Mouse (Mus musculus): ENCODE data around the gene Trim67. TPM values are rescaled to one million over a fixed set of nuclear protein-coding genes. Genes with fewer than 3 reads are reported as not detected.
"Not testable (repeated sequence)": the region's sequence is repeated elsewhere in the genome, so short reads cannot be mapped to it uniquely, and the experiment has no call there.

Gene Trim67
- total RNA-seq, 2 experiments from 2014 or later: 0.18 to 0.23 TPM

DNA sequence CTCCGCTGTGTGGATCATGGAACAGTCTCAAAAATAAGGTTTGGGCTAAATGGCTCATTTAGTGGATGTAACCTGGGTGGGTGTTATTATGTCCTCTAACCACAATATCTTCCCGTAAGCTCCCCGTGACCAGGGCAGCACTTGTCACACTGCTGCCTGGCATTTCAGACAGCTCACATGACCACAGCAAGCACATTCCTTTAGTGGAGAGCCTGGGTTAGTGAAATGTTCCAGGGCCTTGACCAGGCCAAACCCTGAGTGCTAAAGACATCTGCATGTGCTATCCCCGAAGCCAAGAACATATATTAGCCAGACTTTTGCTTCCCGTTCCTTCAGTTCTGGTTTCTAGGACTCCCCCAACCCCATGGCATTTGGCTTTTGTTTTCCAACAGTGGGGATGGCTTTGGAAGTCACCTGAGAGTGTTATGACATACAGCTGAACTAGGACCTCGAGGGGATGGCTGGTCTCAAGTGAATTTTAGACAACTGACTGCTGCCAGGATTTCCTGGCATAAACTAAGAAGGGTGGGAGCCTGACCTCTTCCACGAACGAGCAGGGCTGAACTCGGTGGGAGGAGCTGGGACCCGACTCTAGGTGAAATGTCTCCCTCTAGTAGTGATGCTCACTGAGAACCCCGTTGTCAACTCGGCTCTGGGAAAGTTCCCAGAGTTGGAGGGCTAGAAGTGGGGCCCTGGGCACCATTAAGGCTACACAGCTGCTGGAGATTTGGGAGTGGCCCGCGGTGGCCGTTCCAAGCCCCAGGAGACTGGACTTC lies 40.7 kb downstream of the Trim67 start:
- no peak for DNase-seq

- no peak for DNase-seq
These were observed 43.0 kb downstream of the Trim67 start for GRCm38 (mm10) chr8:124835848-124836247.

GRCm38 (mm10) chr8:124836273-124836672 lies 43.4 kb downstream of the Trim67 start:
- DNase-seq: no peak

GRCm38 (mm10) chr8:124836907-124837306 lies 44.0 kb downstream of the Trim67 start:
- DNase-seq: no peak

GRCm38 (mm10) chr8:124837956-124838355 lies 45.1 kb downstream of the Trim67 start:
- no peak for DNase-seq

DNA sequence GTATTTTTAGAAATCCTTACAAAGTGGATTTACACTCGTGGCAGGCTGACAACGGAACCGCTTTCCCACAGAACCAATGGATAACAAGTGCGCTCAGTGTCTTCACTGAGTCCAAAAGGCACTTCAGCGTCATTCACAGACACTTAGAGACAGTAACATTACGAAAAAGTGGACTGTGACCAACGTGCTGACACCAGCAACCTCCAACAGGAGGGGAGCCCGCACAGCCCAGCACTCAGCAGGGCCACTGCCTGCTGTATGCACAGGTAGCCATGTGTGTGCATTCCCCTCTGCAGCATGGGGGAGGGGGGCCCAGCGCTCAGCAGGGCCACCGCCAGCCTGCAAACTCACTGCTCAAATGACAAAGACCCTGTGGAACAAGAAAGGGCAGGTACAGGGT lies 46.5 kb downstream of the Trim67 start:
- no peak for DNase-seq

DNA sequence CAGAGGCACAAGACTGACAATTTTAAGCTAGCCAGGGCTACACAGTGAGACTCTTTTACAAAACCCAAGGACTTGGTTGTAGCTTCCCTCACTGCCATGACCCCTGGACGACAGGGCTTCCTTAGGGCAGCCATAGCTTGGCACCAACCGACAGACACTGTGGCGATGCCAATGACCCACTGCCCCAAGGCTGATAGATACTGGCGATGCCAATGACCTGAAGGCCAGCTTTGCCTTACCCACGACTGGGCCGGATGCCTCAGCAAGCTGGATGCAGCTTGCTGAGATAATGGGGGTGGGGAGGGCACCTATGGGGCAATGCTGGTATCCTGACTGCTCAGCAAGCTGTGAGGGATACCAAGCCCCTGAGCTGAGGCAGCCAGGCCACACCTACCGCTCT lies 48.0 kb downstream of the Trim67 start:
- no peak for DNase-seq

DNA sequence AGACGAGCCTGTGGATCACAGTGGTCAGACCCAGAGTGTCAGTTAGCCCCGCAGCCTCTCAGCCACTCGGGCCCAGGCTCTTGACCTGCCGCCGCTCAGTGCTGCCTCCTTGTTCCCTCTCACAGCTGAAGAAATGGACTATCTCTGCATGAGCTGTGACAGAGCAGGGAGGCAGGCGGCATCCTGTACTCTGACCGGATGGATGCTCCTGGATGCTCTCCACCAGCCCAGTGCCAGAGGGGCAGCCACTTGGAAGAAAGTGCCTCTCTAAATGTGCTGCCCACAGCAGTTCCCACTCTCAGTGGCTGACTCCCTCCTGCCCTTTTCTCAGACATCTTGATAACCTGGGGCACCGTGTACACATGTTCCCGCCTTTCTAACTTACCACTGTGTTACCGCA lies 48.9 kb downstream of the Trim67 start:
- no peak for DNase-seq

GRCm38 (mm10) chr8:124842929-124843328 lies 50.0 kb downstream of the Trim67 start:
- DNase-seq: not testable (repeated sequence)

DNA sequence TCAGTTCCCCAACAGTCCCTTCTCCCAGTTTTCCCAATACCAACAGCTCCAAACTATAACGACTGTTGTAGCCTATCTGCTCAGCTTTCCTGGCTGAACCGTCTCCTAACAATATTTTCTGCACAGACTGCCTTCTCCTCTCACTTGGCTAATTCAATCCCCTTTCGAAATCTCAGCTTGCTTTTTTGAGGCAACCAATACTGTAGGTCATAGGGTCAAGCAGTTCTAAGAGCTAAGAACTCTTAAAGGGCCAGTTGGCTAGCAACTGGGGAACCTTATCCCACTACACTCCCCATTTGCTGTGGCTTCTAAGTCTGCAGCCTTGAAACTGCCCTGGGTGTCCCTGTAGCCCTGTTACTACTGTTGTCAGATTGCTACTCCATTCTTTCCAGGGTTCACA lies 52.2 kb downstream of the Trim67 start:
- no peak for DNase-seq

DNA sequence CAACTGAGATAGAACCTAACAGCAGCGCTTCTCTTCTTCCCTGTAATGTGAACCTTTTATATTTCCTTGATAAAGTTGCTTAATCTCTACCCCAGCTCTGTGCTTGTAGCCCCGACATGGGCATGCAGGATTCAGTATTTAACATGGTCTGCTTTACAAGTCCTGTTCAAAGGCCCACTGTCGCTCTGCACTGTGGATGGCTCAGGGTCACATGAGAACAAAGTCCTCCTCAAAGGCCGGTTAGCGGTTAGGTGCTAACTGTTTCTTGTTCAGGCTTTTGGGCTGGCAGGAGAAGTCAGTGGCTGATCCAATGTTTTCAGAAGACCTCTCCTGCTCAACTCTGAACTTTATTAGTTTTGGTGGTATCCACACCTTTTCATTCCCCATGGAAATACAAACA lies 52.7 kb downstream of the Trim67 start:
- DNase-seq: no peak

- no peak for DNase-seq
These were observed 60.6 kb downstream of the Trim67 start for GRCm38 (mm10) chr8:124853511-124853910.

GRCm38 (mm10) chr8:124859466-124859865 lies 66.6 kb downstream of the Trim67 start:
- DNase-seq: peak; percentile 26

DNA sequence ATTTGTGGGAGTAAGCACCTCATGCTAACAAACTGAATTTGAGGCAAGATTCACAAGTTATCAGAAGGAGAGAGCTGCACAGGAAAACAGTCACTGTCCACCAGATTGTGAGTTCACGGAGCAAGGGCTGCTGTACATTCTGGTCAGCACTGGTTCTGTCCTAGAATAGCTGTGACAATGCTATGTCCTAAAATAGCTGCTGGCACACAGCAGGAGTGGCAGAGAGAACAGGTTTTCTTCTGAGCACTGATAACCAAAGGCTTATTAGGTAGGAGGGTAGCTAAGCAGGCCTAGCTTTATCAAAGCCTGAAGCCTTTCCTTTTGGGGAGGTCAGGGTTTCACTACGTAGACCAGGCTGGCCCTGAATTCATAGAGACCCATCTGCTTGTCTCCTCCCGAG lies 67.3 kb downstream of the Trim67 start:
- DNase-seq: no peak

DNA sequence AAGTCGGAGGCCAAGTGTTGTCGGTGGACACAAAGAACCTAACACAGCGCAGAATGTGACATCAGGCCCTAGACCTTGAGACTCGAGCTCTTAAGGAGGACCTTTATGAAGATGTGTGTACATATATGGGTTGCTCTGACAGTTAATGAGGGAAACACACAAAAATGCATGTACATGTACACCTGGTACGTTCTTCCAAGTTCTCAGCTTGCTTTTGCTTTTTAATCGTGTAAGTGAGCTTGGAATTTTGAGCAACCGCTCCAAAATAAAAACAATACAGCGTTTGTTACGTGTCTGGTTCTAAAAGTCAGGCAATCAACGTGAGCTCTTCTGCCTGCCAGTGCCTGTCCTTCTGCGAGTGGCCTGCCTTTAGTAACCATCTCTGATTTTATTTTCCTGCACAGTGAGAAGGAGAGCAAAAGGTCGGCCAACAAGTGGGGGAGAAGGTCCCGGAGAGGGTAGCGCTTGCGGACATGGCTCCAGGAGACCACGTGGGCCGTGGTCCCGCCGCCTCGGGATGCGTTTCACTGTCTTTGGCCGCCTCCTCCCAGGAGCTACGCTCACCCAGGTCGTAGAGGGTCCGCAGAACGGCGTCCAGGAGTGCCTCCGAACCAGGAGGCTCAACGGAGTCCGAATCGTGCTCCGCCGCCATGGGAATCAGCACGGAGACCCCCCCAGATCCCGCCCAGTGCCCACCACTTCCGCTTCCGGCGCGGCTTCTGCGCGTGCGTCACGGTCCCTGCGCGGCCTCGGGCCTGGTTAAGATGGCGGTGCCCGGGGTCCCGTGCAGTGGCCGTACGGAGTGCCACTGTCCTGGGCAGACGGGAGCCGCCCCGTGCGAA lies 69.7 kb downstream of the Trim67 start, which contains the start of the genes Gnpat and 2810004N23Rik:
TSS of gene Gnpat (plus strand) at position 713 of the 842 bp plus-strand sequence.
TSS of gene 2810004N23Rik (minus strand) at position 800 of the 842 bp plus-strand sequence.
- peak; percentile 95 for DNase-seq

- DNase-seq: no peak
These were observed 70.3 kb downstream of the Trim67 start for GRCm38 (mm10) chr8:124863163-124863677.

GRCm38 (mm10) chr8:124863729-124864128 lies 70.8 kb downstream of the Trim67 start:
- no peak for DNase-seq

- DNase-seq: no peak
These were observed 73.8 kb downstream of the Trim67 start for GRCm38 (mm10) chr8:124866669-124867068.

DNA sequence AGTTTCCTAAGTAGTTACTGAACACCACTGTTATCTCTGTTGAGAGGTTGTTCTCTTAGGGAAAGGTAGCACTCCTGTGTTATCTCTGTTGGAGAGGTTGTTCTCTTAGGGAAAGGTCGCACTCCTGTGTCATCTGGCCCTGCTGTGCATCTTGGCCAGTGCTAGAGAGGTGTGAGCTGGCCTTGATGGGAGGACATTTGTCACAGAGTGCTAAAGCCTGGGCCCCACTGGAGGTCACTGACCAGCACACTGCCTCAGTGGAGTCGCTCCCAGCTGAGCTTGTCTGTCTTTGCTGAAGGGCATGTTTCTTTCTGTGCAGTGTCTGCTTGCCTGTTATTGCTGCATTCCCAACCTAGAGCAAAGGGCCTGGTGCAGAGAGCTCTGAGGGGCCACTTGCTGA lies 74.2 kb downstream of the Trim67 start:
- DNase-seq: no peak

GRCm38 (mm10) chr8:124869708-124870107 lies 76.8 kb downstream of the Trim67 start:
- DNase-seq: peak; percentile 9

GRCm38 (mm10) chr8:124871474-124871873 lies 78.6 kb downstream of the Trim67 start:
- DNase-seq: no peak

- DNase-seq: no peak
These were observed 79.2 kb downstream of the Trim67 start for GRCm38 (mm10) chr8:124872081-124872480.

DNA sequence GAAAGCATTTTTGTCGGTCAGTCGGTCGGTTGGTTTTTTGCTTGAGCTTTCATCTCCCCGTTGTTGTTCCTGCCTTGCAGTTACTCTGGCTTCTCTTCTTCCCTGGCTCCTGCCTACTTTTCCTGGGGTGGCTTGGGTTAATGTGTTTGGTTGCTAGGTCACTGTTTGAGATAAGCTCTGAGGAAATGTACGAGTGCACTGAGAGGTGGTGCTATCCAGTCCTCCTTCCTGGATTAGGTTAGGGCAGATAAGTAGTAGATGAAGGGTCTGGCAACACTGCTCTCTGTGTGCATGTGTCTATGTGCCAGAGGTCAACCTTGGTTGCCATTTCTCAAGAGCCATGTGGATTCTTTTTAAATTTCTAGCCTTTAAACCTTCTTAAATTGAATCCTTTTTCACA lies 79.8 kb downstream of the Trim67 start:
- no peak for DNase-seq
